Mouse (Mus musculus) T-helper 17 cell (primary cell): ENCODE measurements at regions not wholly inside any gene's neighbourhood (a gene's known extent, or its start where the extent isn't known, plus 50 kb on each side); places are given as distances from the start of the nearest gene placed in this dataset.

Experiments used
- in situ Hi-C, 2 experiments: fragments of 300-600 bp; cut with MboI, MseI; formaldehyde crosslinking; loops; 1 replicate in 1 of 2; 2 replicates in 1 of 2; pipeline ENCODE4 v1.15.1; 2025; ENCODE audit warnings: high pct_unique_total_duplicates in 2 of 2

DNA sequence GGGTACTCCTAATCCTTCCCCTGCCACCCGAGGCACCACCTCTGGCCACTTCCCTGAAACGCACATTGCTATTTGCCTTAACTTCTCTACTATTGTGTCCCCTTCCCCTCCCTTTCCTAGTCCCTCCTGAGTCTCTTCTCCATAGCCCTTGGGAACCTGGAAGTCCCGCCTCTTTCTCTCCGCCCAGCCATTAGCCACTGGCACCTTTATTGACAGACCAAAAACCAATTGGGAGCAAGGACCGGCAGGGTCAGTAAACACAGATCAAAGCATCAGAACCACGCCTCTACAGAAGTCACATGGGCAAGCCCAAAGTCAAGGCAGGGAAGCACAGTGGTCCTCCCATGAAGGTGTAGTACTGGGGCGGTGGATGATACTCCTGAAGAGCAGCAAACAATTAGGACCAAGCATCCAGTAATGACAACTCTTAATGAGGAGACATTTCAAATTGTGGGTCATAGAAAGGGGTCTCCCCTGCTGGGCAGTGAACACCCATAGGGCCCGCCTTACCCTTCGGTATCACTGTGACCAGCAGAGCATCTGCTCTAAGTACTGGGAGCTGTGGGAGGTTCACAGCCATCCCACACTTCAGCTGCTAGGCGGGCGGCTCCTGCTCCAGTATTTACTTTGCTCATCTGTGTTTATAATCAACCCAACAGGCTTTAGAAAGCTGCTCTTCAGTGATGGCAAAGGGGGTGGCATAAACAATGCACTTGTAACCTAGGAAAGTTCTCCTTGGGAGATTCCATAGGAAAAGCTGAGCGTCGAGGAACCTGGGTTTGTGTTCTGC lies 226.5 kb upstream of the Mphosph6 start:
- in situ Hi-C loops, result no loop called here

DNA sequence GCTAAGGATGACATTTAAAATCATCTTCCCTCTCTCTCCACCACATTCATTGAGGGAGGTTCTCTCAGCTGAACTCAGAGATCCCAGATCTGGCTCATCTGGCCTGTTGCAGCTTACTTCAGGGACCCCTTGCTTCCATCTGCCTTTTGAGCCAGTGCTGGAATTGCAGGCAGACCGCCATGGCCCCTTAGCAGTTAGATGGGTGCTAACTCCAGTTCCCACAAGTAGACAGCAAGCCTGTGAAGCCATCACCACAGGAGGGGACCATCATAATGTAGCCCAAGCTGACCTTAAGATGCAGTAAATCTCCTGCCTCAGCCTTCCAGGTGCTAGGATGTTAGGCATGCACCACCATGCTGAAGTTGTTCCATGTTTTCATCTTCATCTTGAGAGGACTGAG lies 221.7 kb upstream of the Mphosph6 start:
- in situ Hi-C loops, result no loop called here

DNA sequence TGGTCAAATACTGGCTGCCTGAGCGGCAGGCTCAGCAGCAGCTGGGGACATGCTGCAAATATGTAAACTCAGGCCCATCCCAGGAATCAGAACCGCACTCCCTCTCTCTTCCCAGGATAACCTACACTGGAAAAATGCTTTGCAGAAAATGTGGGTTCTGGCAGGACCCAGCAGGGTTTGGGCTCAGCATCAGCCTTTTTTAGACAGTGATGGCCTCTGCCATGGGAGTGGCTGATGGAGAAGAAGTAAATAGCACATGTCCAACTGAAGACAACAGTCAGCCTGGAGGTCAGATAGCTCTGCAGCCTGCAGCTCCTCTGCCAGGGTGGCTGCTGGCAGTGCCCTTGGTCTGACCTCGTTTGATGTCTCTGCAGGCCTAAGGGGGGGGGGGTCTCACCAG lies 220.2 kb upstream of the Mphosph6 start:
- in situ Hi-C loops, result no loop called here

DNA sequence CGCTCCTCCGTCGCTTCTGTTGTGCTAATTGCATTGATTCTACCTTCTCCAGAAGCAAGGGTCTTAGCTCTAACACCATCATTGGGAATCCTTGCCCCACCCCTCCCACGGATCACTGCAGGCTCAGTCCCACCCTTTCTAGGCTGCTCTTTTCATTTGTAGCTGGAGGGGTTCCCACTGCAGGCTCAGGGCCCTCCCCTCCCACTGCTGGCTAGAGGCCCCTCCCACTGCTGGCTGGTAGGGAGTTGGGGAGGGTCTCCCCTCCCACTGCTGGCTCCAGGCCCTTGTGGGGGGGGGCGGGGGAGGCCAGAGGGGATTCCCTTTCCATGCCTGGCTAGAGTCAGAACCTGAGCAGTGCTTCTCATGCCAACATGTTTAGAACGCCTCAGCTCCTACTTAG lies 215.5 kb upstream of the Mphosph6 start:
- in situ Hi-C loops, result no loop called here

DNA sequence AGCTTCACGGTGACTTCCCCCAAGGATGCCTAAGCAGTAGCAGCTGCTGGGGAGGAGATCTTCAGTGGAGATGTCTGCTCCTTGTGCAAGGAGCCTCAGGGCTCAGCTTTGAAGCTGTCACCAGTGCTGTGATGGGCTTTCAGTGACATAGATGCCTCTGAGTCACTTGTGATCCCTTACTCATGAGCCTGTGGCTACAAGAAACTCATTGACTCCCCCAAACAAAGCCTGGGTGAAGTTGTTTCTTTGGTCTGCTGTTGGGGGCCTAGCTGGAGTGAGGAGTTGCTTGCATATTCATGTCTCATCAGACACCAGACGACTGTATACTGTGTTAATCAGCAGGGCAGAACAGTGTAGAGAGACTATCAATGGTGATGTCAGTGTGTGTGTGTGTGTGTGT lies 203.4 kb upstream of the Mphosph6 start:
- in situ Hi-C loops, result no loop called here

DNA sequence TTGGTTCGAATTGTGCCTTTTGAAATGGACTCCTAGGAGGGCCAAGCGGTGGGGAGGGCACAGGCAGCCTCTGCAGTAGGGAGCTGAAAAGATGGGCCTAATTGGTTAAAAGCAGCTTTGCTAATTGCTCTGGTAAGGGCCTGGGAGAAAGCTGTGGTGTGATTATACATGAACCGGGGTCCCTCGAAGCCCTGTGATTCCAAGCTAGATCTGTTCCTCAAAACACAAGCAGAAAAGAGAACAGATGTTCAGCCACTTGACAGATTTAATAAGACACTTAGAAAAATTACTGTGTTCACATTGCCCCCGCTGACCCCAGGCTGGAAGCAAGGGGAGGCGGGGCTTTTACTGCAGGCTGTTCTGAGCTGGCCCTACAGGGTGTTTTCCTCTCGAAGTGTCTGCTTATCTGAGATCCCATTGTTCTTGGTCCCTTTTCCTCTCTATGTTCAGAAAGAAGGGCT lies 202.7 kb upstream of the Mphosph6 start:
- in situ Hi-C loops, result no loop called here

DNA sequence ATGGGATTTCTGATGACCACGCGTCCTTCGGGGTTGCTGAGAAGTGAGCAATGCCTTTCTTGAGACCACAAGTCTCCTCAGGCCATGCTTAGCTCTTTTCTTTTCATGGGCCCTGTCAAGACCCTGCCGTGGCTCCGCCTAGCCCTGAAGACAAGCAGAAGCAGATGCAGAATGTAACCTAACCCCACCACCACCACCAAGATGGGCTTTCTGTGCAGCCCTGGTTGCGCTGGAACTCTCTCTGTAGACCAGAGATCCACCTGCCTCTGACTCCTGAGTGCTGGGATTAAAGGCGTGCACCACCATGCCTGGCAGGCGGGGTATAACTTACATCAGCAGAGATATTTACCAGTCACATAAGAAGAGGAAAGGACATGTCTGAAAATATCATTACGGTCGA lies 199.4 kb upstream of the Mphosph6 start:
- in situ Hi-C loops, result no loop called here

DNA sequence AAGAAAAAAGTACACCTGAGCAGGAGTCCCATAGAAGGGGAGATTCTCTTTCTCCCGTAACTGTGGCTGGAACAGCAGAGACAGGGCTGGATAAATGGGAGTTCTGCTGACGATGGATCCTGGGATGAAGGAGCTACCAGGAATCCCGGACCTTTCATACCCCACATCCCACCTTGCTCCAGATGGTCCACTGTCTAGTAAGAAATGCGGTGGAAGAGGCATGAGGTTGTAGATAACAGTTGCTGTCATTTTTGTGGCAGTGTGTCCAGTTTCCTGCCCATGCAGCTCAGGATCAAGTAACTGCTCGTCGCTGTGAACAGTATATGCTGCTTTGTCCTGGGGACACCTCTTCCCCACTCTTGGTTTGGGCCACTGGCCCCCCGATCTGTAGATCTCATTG lies 190.1 kb upstream of the Mphosph6 start:
- in situ Hi-C loops, result no loop called here

DNA sequence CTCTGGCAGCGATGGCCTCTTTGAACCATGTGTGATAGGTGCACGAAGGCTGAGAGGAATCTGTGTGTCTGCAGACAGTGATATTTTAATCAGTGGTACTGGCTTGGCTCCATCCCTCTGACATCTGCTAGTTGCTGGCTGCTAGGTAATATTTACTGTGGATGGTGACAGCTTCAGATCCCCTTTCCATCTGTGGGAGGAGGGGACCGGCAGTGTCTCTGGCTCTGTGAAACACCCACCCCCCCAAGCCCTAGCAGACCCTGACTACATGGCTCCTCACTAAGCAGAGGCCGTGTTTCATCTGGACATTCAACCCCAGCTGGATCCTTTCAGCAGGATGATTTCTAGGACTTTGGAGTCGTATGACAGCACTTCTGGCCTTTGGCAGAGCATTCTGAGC lies 187.0 kb upstream of the Mphosph6 start:
- in situ Hi-C loops, result no loop called here

DNA sequence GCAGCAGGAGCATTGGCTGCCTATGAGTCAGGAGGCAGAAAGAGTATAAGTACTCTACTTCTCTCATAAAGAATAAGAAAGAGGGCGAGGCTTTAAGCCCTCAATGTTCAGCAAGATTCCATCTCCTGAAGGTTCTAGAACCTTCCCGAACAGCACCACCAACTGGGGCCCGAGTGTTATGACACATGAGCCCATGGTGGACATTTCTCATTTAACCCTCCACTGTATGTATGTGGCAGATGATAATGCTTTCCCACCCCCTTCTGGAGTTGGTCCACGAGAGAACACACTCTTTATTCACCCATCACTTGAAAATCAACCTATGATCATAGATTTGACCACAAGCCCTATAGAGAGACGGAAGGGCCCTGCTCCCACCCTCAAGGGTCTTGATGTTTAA lies 166.6 kb upstream of the Mphosph6 start:
- in situ Hi-C loops, result no loop called here

DNA sequence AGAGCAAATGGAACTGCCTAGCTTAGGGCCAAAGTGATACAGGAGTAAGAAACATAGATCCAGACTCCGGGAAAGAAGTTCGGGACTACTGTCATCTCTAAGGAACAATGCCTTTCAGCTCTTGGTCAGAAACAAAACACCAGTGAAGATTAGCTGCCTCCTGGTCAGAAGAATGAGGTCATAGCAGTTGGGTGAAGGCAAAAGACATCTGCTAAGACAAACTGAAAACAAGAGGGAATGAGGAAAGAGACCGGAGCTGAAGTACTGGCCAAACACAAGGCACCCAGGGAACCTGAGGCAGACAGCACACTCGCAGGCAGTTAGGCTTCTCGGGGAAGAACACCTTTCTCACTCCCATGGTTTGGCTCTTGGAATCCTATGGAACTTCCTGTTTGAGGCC lies 164.8 kb upstream of the Mphosph6 start:
- in situ Hi-C loops, result no loop called here

DNA sequence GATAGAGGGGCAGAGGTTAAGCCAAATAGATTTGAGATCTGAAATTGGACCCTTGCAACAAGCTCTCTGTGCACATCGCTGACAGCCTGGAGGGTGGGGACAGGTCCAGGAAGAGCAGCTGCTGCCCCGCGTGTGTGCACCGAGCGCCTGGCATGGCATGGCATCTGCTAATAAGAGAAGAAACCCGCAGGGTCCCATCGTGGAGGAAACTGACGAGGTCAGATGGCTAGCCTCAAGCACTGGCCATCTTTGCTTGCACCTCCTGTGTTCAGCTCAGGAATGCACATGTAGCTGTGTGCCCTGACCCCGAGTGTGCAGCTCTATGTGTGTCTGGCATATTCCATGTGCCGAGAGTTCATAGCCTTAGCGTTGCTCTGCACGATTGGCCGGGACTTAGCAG lies 161.7 kb upstream of the Mphosph6 start:
- in situ Hi-C loops, result no loop called here

DNA sequence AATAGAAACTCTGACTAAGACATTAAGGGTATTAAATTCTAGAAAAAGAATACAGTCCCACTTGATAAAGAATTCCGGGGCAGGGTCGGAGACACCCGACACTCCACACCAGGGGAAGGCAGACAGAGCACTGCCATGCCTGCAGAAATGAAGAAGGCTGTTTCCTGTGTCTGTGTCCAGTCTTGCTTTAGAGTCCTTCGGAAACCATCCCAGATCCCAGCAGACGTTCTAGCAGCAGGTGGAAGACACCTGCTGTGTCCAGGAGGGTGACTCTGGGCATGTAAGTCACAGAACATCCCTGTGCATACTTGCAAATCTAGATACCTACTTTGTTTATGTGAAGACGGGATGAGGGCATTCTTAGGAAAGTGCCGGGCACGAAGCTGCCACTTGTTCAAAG lies 160.9 kb upstream of the Mphosph6 start:
- in situ Hi-C loops, result no loop called here

DNA sequence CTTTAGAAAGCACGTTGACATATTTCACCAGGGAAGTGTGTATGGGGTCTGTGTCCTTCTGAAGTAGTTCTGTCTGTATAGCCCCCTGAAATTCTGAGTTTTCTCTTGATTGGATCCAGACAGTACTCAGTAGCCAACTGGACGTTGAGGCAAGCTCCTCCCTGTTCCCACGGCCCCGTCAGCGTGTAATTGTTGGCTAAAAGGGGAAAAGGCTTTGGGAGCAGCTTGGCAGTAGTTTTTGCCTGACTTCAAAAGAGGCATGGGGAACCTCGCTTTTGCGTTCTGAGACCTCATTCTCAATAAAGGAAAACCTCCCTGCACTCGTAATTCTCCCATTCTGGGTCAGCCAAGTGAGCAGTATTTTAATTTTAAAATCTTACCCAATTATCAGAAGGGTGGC lies 157.8 kb upstream of the Mphosph6 start:
- in situ Hi-C loops, result no loop called here

DNA sequence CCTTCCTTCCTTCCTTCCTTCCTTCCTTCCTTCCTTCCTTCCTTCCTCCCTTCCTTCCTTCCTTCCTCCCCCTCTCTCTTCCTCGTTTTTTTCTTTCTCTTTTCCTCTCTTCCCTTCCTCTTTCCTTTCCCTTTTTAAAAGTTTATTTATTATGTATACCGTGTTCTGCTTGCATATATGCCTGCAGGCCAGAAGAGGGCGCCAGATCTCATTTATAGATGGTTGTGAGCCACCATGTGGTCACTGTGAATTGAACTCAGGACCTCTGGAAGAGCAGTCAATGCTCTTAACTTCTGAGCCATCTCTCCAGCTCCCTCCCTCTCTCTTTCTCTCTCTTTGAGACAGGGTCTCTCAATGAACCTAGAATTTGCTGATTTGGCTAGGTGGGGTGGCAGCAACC lies 157.2 kb upstream of the Mphosph6 start:
- in situ Hi-C loops, result no loop called here

DNA sequence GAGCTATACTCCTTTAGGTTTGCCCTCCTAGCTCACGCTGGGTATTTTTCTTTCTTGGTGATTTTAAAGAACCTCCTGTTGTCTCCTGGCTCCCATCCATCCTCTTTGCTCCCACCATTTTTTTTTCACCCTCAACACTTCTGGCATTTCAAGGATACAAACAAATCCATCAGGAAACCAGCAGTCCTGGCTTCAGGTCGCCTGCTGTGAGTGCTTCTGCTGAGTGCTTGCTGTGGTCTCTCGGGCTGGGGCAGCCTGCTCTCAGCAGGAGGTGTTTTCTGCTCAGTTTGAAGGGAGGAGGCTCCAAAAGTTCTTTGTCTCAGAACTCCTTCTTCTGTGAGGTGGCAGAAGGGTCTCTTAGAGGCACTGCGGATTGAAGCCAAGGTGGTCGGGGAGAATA lies 149.9 kb upstream of the Mphosph6 start:
- in situ Hi-C loops, result no loop called here

DNA sequence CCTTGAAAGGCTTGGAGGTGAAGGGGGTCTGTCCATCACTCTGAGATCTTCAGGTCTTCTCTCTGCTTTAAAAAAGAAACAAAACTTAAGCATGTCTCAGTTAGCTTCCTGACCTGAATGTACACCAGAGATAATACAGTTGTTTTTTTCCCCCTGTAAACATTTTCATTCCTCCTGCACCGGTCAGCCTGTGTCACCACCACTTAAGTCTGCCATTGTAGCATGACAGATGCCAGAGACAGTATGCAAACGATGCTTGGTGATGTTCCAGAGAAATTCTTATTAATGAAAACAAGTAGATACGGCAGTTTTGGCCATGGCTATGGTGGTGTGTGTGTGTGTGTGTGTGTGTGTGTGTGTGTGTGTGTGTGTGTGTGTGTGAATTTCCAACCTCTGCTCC lies 144.8 kb upstream of the Mphosph6 start:
- in situ Hi-C loops, result no loop called here

DNA sequence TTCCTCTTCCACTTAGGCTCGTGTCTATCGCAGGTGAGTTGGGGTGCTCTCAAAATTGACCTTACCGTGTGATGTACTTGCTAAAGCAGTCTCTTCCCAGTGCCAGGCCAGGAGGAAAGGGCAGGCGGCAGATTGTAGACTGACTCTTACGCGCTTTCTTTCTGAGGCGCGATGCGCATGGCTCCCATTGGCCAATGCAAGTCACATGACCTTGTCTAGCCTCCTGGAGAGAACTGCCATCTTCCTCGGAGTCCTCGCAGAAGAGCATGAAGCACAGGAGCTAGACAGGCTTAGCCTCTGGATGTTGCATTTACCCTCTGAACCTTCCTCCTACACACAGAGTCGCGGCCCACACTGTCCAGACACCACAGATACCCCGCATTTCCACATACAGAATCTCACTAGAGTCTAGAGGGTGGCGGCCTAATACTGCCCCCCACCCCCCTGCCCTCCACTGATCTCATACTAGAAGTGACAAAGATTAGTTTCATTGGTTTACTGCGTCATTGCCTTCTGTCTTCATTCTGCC lies 132.9 kb upstream of the Mphosph6 start:
- in situ Hi-C loops, result no loop called here

DNA sequence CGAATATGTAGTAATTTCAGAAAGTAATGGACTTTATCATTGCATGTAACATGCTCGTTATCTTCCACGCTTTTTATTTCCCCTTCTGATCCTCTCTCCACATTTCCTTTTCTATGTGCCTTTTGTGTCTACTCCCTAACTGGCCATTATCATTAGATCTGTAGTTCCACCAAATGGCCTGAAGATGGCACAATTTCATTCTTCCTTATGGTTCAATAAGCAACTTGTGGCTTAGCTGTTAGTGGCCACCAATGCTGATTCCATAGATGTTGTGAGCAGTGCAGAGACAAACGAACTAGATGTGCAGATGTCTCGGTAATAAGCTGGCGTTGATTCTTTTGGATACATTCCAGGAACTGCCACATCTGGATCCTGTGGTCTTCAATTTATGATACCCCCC lies 128.9 kb upstream of the Mphosph6 start:
- in situ Hi-C loops, result no loop called here

DNA sequence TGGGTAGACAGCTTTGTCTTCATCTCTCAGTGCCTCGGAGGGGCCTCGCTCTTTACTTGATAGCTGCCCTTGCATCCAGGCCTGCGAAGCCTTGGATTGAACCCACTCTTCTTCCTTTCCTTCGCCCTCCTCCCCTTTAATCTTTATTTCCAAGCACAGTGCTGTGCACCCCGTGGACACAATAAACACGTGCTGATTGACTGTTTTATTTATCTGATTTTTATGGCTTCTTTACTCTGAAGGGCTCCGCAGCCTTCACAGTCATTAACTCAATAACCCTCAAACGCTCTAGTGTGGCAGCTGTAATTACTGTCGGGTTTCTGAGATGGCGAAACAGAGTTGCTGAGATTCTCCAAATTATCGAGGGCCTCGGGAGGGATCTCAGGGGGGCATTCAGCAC lies 127.9 kb upstream of the Mphosph6 start:
- in situ Hi-C loops, result no loop called here

DNA sequence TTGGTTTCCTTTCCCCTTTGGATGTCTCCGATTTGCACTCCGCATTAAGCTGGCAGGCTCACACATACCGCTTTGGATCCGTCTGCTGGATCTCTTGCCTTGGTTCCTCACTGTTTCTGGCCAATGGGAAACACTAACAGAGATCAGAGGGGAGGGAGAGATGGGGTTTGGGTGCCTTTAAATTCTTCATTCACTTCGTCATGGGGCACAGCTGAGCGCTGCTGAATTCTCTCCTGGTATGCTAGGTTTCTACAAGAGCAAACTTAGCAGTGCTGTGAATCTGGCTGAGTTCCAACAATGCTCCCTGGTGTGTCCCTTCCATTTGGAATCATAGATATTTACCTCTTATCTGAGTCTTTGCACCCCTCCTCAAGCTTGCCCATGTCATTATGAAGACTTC lies 121.6 kb upstream of the Mphosph6 start:
- in situ Hi-C loops, result no loop called here

DNA sequence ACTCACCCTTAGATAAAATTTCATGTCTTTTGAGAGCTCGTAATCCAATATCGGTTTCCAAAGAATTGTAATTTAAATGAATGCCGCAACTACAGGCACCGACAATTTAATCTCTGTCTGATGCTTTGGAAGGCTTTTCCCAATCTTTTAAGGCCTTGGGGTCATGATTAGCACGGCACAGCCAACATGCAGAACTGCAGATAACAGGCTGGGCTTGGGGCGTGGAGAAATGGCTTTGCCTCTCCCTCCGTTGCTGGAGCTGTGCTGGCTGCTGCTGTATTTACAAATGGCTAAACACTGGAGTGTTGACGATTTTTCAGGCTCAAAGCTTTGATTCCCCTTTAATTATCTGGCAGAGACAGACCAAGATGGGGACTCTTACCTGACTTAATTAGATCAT lies 101.3 kb upstream of the Mphosph6 start:
- in situ Hi-C loops, result no loop called here

DNA sequence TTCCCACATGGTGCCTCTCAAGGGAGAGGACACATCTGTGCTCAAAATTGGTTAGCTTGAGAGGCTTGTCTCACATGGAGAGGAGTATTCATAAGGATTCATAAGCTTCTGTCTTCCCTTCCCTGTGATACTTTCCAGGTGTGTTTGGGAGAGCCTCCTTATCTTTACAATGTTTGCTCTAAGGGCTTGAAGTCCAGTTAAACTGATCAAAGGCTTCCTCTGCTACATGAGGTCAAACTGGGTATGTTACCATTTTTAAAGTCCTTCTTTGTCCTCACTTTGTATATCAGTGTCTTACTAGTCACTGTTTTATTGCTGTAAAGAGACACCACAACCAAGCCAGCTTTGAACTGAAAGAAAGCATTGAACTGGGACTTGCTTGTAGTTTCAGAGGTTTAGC lies 98.1 kb upstream of the Mphosph6 start:
- in situ Hi-C loops, result no loop called here

DNA sequence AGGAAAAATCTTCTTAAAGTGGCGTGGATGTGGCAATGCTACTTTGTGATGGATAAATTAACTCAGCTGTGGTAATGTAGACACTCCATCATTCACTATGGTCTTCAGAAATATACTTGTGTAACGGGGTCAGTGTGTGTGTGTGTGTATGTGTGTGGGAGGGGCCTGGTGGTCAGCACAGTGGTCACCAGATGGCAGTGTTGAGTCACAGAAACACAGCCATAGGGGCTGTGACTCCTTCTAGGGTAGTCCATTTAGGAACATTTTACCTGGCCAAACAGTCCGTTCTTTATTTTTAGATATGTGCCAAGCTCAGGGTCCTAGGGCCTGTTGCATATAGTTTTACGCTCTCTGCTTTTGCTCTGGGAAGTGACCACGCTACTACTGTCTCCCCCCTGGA lies 96.3 kb upstream of the Mphosph6 start:
- in situ Hi-C loops, result no loop called here
